Mouse (Mus musculus) C2C12 (cell line): ENCODE data around the gene Lpp.

Source experiments
- CTCF ChIP-seq: IDR thresholded peaks from one replicate; pipeline ENCODE4 v1.5.1; 2011; ENCODE audit not compliant: control insufficient read depth, insufficient read depth, insufficient read length
- FOSL1 ChIP-seq: IDR thresholded peaks from one replicate; pipeline ENCODE4 v1.8.0; 2011; ENCODE audit warnings: mild to moderate bottlenecking, low read length; ENCODE audit not compliant: poor library complexity, insufficient read depth, severe bottlenecking
- MAX ChIP-seq: IDR thresholded peaks from one replicate; pipeline ENCODE4 v1.6.1; 2011; ENCODE audit warnings: mild to moderate bottlenecking, control low read depth
- MYOD1 ChIP-seq: IDR thresholded peaks from one replicate; pipeline ENCODE4 v1.6.1; 2011; ENCODE audit warnings: low read depth; ENCODE audit not compliant: control insufficient read depth, insufficient read length
- MYOG ChIP-seq: IDR thresholded peaks from one replicate; pipeline ENCODE4 v1.6.1; 2011; ENCODE audit not compliant: control insufficient read depth, insufficient read length; ENCODE audit errors: extremely low read depth
- USF1 ChIP-seq: IDR thresholded peaks from one replicate; pipeline ENCODE4 v1.6.1; 2011; ENCODE audit warnings: low read depth, mild to moderate bottlenecking, control low read depth, moderate library complexity

DNA sequence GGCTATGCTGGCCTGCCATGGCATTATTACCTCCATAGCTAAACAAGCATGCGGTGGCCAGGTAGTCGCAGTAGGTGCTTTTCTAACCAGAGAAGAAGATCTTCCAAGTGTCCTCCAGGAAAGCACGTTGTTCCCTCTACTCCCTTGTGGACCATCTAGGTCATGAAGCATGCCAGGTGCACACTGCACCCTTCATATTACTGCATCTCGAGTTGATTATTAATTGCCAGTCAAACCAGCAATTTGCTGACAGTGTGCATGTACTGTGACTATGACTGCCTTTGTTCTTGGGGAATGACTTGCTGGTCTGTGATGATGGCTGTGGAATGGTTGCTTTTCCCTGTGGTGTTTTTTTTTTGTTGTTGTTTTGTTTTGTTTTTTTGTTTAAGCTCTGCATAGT is 45.1 kb downstream of the Lpp start:
- no peak for TF ChIP-seq CTCF
- TF ChIP-seq FOSL1 = no peak
- no peak for TF ChIP-seq MAX
- TF ChIP-seq MYOG = no peak
- TF ChIP-seq USF1 = no peak
- no peak for TF ChIP-seq MYOD1
